Mouse (Mus musculus) olfactory bulb, adult 2 months (tissue): ENCODE data around the gene Ncln.

Source experiments
- CTCF ChIP-seq: fragments of 200-500 bp; IDR thresholded peaks from 2 replicates; pipeline ENCODE4 v1.5.1; 2012; ENCODE audit warnings: low read depth, mild to moderate bottlenecking, low read length, moderate library complexity; ENCODE audit not compliant: insufficient read depth
- POLR2A ChIP-seq: fragments of 200-500 bp; IDR thresholded peaks from 2 replicates; pipeline ENCODE4 v1.6.1; 2012; ENCODE audit warnings: mild to moderate bottlenecking, low read depth, low read length, moderate library complexity; ENCODE audit not compliant: insufficient read depth

- TF ChIP-seq POLR2A (no peak), CTCF (no peak)
These were observed 55.2 kb downstream of the Ncln start for GRCm38 (mm10) chr10:81441019-81441418.
